Mouse (Mus musculus): Measurements from ENCODE around the gene Lalba. TPM values are rescaled to one million over a fixed set of nuclear protein-coding genes. Genes with fewer than 3 reads are reported as not detected.
"Not testable (repeated sequence)": the region's sequence is repeated elsewhere in the genome, so short reads cannot be mapped to it uniquely, and the experiment has no call there.

Lalba gene
- polyA plus RNA-seq, 1 experiment from 2014 or later = 0.25 TPM

DNA sequence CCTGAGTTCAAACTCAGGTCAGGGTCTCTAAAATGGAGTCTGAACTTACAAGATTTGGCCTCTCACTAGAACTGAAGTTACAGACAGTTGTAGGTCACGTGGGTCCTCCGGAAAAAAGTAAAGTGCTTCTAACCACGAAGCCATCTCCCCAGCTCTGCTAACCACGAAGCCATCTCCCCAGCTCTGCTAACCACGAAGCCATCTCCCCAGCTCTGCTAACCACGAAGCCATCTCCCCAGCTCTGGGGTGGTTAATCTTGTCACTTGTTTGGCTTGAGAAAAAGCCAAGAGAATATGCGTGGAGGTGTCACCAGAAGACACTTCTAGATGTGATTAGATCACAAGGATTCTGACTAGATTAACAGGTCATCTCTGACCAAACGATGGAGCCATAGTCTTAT, 31.6 kb upstream of the Lalba start:
- H3K4me2 ChIP-seq (ENCODE audit: low read depth, low read length, severe bottlenecking) = no peak overlapping the region
- no peak overlapping the region for H3K4me3 ChIP-seq (ENCODE audit: low read depth, low read length)
- no peaks in the 10 kb centered on the region for H3K9me3 ChIP-seq (ENCODE audit: control insufficient read depth, low read length)
- peaks cover 3% of the 10 kb centered on the region; the same call in 1 of the 2 replicates for H3K36me3 ChIP-seq (ENCODE audit: control insufficient read depth, insufficient read depth, low read length)
- H3K4me1 ChIP-seq (replicated peaks; ENCODE audit: control insufficient read depth, insufficient read depth, low read length) = no peaks in the 10 kb centered on the region; the same call in 1 of the 2 replicates
- WGBS = 85% methylated on average over 8 of the region's 8 CpGs
- no peaks in the 10 kb centered on the region for H3K27me3 ChIP-seq (ENCODE audit: control insufficient read depth, insufficient read depth, low read length)
- no peak for ATAC-seq (replicated peaks; ENCODE audit: low FRiP score)
- DNase-seq (ENCODE audit: low spot score) = no peak
- H3K9ac ChIP-seq (ENCODE audit: low read length) = no peak overlapping the region
- no peak overlapping the region for H3K27ac ChIP-seq (ENCODE audit: low read depth, low read length)

- 75% methylated on average over 3 of the region's 3 CpGs for WGBS
Measured at GRCm38 (mm10) chr15:98513676-98514075, 31.2 kb upstream of the Lalba start.

GRCm38 (mm10) chr15:98512799-98513321, 30.3 kb upstream of the Lalba start:
- Histone ChIP-seq H3K9ac (ENCODE audit: low read length) (no peak overlapping the region), H3K4me2 (ENCODE audit: low read depth, low read length, severe bottlenecking) (no peak overlapping the region), H3K9me3 (ENCODE audit: control insufficient read depth, low read length) (no peaks in the 10 kb centered on the region), H3K36me3 (ENCODE audit: control insufficient read depth, insufficient read depth, low read length) (no peaks in the 10 kb centered on the region), H3K4me3 (ENCODE audit: low read depth, low read length) (no peak overlapping the region), H3K27ac (ENCODE audit: low read depth, low read length) (no peak overlapping the region), H3K4me1 (replicated peaks; ENCODE audit: control insufficient read depth, insufficient read depth, low read length) (no peaks in the 10 kb centered on the region; the same call in 1 of the 2 replicates), H3K27me3 (ENCODE audit: control insufficient read depth, insufficient read depth, low read length) (no peaks in the 10 kb centered on the region)
- ATAC-seq (replicated peaks; ENCODE audit: low FRiP score) (no peak), DNase-seq (ENCODE audit: low spot score) (no peak)
- WGBS = 69% methylated on average over 17 of the region's 17 CpGs

More at GRCm38 (mm10) chr15:98513676-98514075, 31.2 kb upstream of the Lalba start:
- ATAC-seq (replicated peaks; ENCODE audit: low FRiP score); H3K4me3 ChIP-seq (ENCODE audit: low read depth, low read length); H3K4me2 ChIP-seq (ENCODE audit: low read depth, low read length, severe bottlenecking); H3K36me3 ChIP-seq (ENCODE audit: control insufficient read depth, insufficient read depth, low read length); H3K27ac ChIP-seq (ENCODE audit: low read depth, low read length); H3K27me3 ChIP-seq (ENCODE audit: control insufficient read depth, insufficient read depth, low read length); H3K9ac ChIP-seq (ENCODE audit: low read length); H3K4me1 ChIP-seq (replicated peaks; ENCODE audit: control insufficient read depth, insufficient read depth, low read length); H3K9me3 ChIP-seq (ENCODE audit: control insufficient read depth, low read length); DNase-seq (ENCODE audit: low spot score): not testable (repeated sequence)

DNA sequence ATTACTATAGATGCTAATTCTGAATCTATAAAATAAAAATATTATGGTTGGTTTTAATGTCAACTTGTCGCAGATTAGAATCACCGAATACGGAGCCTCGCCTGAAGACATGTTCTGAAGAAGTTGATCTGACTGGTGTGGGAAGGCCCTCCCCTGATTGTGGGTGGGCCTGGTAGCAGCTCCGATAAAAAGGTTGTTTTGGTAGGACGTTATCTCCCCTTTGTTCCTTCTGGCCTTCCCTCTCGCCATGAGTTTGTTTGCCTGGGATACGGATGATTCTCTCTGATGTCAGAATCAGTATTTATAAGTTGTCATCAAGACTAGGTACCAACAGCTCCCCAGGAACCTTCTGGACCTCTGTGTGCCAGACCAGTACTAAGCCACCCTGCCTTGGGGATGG, 29.7 kb upstream of the Lalba start:
- H3K4me1 ChIP-seq (replicated peaks; ENCODE audit: control insufficient read depth, insufficient read depth, low read length) = no peaks in the 10 kb centered on the region; the same call in 1 of the 2 replicates
- no peak overlapping the region for H3K27ac ChIP-seq (ENCODE audit: low read depth, low read length)
- no peaks in the 10 kb centered on the region for H3K27me3 ChIP-seq (ENCODE audit: control insufficient read depth, insufficient read depth, low read length)
- no peaks in the 10 kb centered on the region for H3K36me3 ChIP-seq (ENCODE audit: control insufficient read depth, insufficient read depth, low read length)
- WGBS = 79% methylated on average over 8 of the region's 8 CpGs
- no peaks in the 10 kb centered on the region for H3K9me3 ChIP-seq (ENCODE audit: control insufficient read depth, low read length)
- no peak overlapping the region for H3K4me3 ChIP-seq (ENCODE audit: low read depth, low read length)
- no peak overlapping the region for H3K4me2 ChIP-seq (ENCODE audit: low read depth, low read length, severe bottlenecking)
- no peak overlapping the region for H3K9ac ChIP-seq (ENCODE audit: low read length)
- ATAC-seq (replicated peaks; ENCODE audit: low FRiP score) = no peak
- DNase-seq (ENCODE audit: low spot score) = no peak

DNA sequence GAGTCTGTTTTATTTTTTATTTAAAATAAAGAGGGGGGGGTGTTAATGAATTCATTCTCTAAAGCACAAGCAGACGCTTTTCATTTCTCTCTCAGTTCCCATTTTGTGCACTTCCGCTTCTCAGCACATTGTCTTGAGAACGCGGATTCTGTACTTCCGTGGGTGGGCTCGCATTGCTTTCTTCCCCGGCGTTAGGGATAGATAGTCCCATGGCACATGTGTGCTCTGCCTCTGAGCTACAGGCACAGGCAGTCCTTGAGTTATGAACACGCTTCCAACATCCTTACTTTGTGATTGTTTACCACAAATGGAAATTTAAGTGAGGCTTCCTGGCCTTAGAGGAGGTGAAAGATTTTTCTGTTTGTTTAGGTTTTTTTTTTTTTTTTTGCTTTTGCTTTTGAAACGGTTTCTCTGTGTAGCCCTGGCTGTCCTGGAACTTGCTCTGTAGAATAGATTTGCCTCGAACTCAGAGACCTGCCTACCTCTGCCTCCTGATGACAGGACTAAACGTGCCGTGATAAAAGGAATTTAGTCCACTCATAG, 28.9 kb upstream of the Lalba start:
- ATAC-seq (replicated peaks; ENCODE audit: low FRiP score) (no peak), DNase-seq (ENCODE audit: low spot score) (no peak)
- H3K9ac ChIP-seq (ENCODE audit: low read length) = no peak overlapping the region
- no peaks in the 10 kb centered on the region; the same call in 1 of the 2 replicates for H3K4me1 ChIP-seq (replicated peaks; ENCODE audit: control insufficient read depth, insufficient read depth, low read length)
- no peak overlapping the region for H3K4me3 ChIP-seq (ENCODE audit: low read depth, low read length)
- 69% methylated on average over 13 of the region's 13 CpGs for WGBS
- no peaks in the 10 kb centered on the region for H3K36me3 ChIP-seq (ENCODE audit: control insufficient read depth, insufficient read depth, low read length)
- H3K9me3 ChIP-seq (ENCODE audit: control insufficient read depth, low read length) = no peaks in the 10 kb centered on the region
- H3K27me3 ChIP-seq (ENCODE audit: control insufficient read depth, insufficient read depth, low read length) = no peaks in the 10 kb centered on the region
- H3K27ac ChIP-seq (ENCODE audit: low read depth, low read length) = no peak overlapping the region
- H3K4me2 ChIP-seq (ENCODE audit: low read depth, low read length, severe bottlenecking) = no peak overlapping the region

- H3K9me3 ChIP-seq (ENCODE audit: control insufficient read depth, low read length) = no peaks in the 10 kb centered on the region
- H3K4me1 ChIP-seq (replicated peaks; ENCODE audit: control insufficient read depth, insufficient read depth, low read length) = no peaks in the 10 kb centered on the region; the same call in 1 of the 2 replicates
- H3K36me3 ChIP-seq (ENCODE audit: control insufficient read depth, insufficient read depth, low read length) = no peaks in the 10 kb centered on the region
- 34% methylated on average over 25 of the region's 25 CpGs for WGBS
- peak overlapping the region; percentile 19 for H3K4me2 ChIP-seq (ENCODE audit: low read depth, low read length, severe bottlenecking)
- no peak; the same call in 1 of the 2 replicates for ATAC-seq (replicated peaks; ENCODE audit: low FRiP score)
- H3K27me3 ChIP-seq (ENCODE audit: control insufficient read depth, insufficient read depth, low read length) = no peaks in the 10 kb centered on the region
- no peak overlapping the region for H3K27ac ChIP-seq (ENCODE audit: low read depth, low read length)
- no peak overlapping the region for H3K9ac ChIP-seq (ENCODE audit: low read length)
- H3K4me3 ChIP-seq (ENCODE audit: low read depth, low read length) = 0 out of 2 replicates have a peak overlapping the region, but pooled peaks have one; percentile 10
- DNase-seq (ENCODE audit: low spot score) = peak; percentile 90
Measured at GRCm38 (mm10) chr15:98510438-98511385, 28.2 kb upstream of the Lalba start.

DNA sequence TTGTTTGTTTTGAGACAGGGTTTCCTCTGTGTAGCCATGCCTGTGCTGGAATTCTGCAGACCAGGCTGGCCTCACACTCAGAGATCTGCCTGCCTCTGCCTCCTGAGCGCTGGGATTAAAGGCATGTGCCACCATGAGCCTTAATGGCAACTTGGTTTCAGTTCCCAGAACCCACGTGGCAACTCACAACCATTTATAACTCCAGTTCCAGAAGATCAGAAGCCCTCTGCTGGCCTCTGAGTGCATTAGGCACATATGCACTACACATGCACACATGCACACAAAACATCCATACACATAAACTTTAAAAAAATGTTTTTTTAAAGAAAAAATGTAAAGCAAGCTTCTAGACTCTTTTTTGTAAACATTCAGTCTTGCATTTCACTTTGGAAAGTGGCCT, 26.9 kb upstream of the Lalba start:
- 60% methylated on average over 2 of the region's 2 CpGs for WGBS

GRCm38 (mm10) chr15:98507321-98507720, 24.8 kb upstream of the Lalba start:
- H3K9me3 ChIP-seq (ENCODE audit: control insufficient read depth, low read length) = no peaks in the 10 kb centered on the region
- no peaks in the 10 kb centered on the region for H3K36me3 ChIP-seq (ENCODE audit: control insufficient read depth, insufficient read depth, low read length)
- H3K4me3 ChIP-seq (ENCODE audit: low read depth, low read length) = no peak overlapping the region
- H3K4me1 ChIP-seq (replicated peaks; ENCODE audit: control insufficient read depth, insufficient read depth, low read length) = no peaks in the 10 kb centered on the region; the same call in 1 of the 2 replicates
- DNase-seq (ENCODE audit: low spot score) (no peak), ATAC-seq (replicated peaks; ENCODE audit: low FRiP score) (no peak)
- H3K4me2 ChIP-seq (ENCODE audit: low read depth, low read length, severe bottlenecking) = no peak overlapping the region
- whole genome bisulfite sequencing = 88% methylated on average over 6 of the region's 6 CpGs
- no peak overlapping the region for H3K27ac ChIP-seq (ENCODE audit: low read depth, low read length)
- no peaks in the 10 kb centered on the region for H3K27me3 ChIP-seq (ENCODE audit: control insufficient read depth, insufficient read depth, low read length)
- no peak overlapping the region for H3K9ac ChIP-seq (ENCODE audit: low read length)

More for the DNA sequence above, 26.9 kb upstream of the Lalba start:
- H3K9ac ChIP-seq (ENCODE audit: low read length) = no peak overlapping the region
- H3K4me3 ChIP-seq (ENCODE audit: low read depth, low read length) = no peak overlapping the region
- DNase-seq (ENCODE audit: low spot score) (no peak), ATAC-seq (replicated peaks; ENCODE audit: low FRiP score) (no peak)
- H3K4me1 ChIP-seq (replicated peaks; ENCODE audit: control insufficient read depth, insufficient read depth, low read length) = no peaks in the 10 kb centered on the region; the same call in 1 of the 2 replicates
- no peaks in the 10 kb centered on the region for H3K9me3 ChIP-seq (ENCODE audit: control insufficient read depth, low read length)
- H3K27ac ChIP-seq (ENCODE audit: low read depth, low read length) = no peak overlapping the region
- H3K36me3 ChIP-seq (ENCODE audit: control insufficient read depth, insufficient read depth, low read length) = no peaks in the 10 kb centered on the region
- H3K4me2 ChIP-seq (ENCODE audit: low read depth, low read length, severe bottlenecking) = no peak overlapping the region
- H3K27me3 ChIP-seq (ENCODE audit: control insufficient read depth, insufficient read depth, low read length) = no peaks in the 10 kb centered on the region

All from forebrain, embryonic 11.5 days (tissue).